Mouse (Mus musculus): ENCODE results near the gene Clba1.

- TF ChIP-seq CTCF (conservative IDR thresholded peaks at IDR 0.05; ENCODE audit: insufficient read depth, insufficient read length, low read depth, low read length) (no peak), POLR2A (IDR thresholded peaks at IDR 0.05; ENCODE audit: low read depth, low read length) (no peak)
Observed at GRCm38 (mm10) chr12:112797672-112798331, 10.9 kb upstream of the Clba1 start.
